Mouse (Mus musculus): ENCODE data around the gene Wdr38. TPM values are rescaled to one million over a fixed set of nuclear protein-coding genes. Genes with fewer than 3 reads are reported as not detected.

Wdr38 gene
- total RNA-seq (2023) = under 1 TPM in 1 of 2 experiments, not detected in 1; 0.33 TPM

DNA sequence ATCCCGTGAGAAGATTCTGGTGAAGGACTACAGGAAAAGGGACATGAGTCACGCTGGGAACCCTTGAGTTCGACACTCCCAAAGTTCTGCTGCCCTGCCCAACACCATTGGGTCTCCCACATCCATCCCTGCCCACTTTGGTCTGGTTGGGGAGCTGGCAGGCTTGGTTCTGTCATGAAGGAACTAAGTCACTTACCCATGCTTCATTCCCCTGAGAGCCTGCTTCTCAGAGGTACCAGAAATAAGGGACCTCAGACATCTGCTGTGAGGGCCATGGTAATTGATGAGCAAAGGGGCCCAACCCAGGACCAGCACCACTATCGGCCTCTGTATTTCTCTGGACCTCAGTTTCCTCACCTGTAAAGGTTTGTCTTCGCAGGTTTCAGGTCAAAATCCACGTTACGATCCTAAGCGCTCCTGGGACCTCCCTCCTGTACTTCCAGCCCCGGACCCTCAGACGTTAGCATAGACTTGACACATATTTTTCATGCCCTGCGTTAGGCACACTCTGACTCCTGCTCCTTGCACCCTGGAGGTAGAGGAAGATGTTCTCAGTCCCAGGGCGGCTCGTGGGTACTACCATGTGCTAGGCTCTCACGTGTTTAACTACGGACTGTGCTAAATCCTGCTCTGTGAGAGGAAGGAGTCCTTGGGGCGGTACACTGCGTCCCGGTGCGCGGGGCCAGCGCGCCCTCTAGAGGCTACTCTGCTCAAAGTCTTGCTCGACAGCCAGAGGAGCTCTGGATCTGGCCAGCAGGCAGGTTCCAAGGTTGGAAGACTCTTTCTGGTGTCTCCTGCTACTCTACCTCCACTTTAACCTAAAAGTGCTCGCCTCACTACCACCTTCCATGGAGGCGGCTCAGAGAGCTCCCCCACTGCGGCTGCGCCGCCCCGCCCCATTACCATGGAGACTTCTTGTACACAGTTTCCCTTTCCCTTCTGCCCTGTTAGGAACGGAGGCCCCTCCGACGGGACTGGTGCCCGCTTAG, at the start of gene Wdr38:
Gene Wdr38 (plus strand): TSS at position 91 of the 989 bp plus-strand sequence.

DNA sequence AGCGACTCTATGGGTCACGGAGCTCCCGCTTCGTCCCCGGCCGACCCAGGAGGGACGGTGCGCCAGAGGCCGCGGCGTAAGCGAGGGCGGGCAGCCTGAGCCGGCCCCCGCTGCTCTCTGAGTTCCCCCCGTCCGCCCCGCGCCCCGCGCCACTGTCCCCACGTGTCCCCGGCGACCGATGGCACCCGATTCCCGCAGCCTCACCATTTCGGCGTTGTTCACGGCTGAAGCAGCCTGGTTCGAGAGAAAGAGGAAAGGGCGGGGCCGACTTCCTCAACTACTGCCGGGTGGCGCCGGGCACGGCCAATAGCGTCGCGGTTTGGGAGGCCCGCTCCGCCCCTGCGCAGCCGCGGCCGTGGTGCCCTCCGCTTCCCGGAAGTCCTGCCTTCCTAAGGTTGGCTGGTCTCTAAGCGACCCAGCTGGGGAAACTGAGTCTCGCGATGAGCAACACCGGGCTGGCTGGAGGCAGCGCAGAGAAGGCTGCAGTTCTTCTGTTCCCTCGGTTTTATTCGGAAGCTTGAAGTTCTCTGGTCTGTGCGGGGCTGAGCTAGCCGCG, 7.7 kb downstream of the Wdr38 start, which contains the start of gene Arpc5l:
Gene Arpc5l (plus strand): TSS at position 469 of the 556 bp plus-strand sequence.

DNA sequence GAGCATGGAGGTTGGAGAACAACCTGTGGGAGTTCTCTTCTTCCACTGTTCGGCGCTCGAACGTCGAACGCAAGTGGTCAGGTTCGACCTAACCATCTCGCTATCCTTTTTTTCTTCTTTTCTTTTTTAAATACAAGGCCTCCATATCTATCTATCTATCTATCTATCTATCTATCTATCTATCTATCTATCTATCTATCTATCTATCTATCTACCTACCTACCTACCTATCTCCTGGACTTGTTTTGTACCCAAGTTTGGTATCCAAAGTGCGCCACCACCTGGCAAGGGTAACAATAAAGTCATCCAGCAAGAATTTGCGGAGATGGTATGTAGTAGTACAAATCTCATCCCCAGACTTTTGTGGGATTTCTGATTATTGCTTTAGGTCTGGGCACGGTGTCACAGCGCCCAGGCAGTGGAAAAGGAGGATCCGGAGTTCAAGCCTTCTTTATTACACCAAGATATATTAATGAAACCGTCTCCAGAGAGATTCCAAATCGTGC, 8.4 kb downstream of the Wdr38 start, which contains the start of gene Rpl35:
Gene Rpl35 (minus strand): TSS at position 51 of the 506 bp plus-strand sequence.

Other genes with a start within 250 kb of the Wdr38 start
- 1 to 10 TPM; 1.2 to 2.4 TPM for gene Nr6a1, start 69.8 kb upstream of the Wdr38 start, total RNA-seq (2023)
- gene Olfml2a, start 65.5 kb upstream of the Wdr38 start, total RNA-seq (2023) = under 1 TPM; 0.09 to 0.26 TPM
- 10 to 100 TPM; 29.3 to 31.7 TPM for gene Arpc5l, start 7.9 kb downstream of the Wdr38 start, total RNA-seq (2023)
- gene Rpl35, start 8.1 kb downstream of the Wdr38 start, total RNA-seq (2023) = 100 to 1,000 TPM; 298 to 331 TPM
- gene Golga1, start 68.1 kb downstream of the Wdr38 start, total RNA-seq (2023) = 10 to 100 TPM; 16.9 TPM
- 10 to 100 TPM; 11.5 to 13.7 TPM for gene Scai, start 193.3 kb downstream of the Wdr38 start, total RNA-seq (2023)
- 10 to 100 TPM; 67.1 to 69.9 TPM for gene Ppp6c, start 229.0 kb downstream of the Wdr38 start, total RNA-seq (2023)

Measured in neutrophil, adult 83 days (primary cell).